Mouse (Mus musculus) thymus, adult 2 months (tissue): Measurements from ENCODE around the gene Plxnc1.

ENCODE experiments used
- CTCF ChIP-seq: fragments of 200-500 bp; IDR thresholded peaks from 2 replicates; pipeline ENCODE4 v1.5.1; 2012; ENCODE audit warnings: mild to moderate bottlenecking, control low read depth, low read length, moderate library complexity, borderline replicate concordance; ENCODE audit not compliant: control insufficient read depth, poor library complexity, insufficient read depth; ENCODE audit errors: extremely low read depth
- POLR2A ChIP-seq: fragments of 200-500 bp; IDR thresholded peaks from 2 replicates; pipeline ENCODE4 v1.6.1; 2012; ENCODE audit warnings: mild to moderate bottlenecking, low read length, control low read depth, moderate library complexity; ENCODE audit not compliant: control insufficient read depth, poor library complexity, insufficient read depth; ENCODE audit errors: extremely low read depth

- no peak for TF ChIP-seq POLR2A
- no peak for TF ChIP-seq CTCF
These were observed 73.5 kb downstream of the Plxnc1 start for GRCm38 (mm10) chr10:94871102-94871501.
